Mouse (Mus musculus): Measurements from ENCODE around the gene Zfp418. TPM values are rescaled to one million over a fixed set of nuclear protein-coding genes. Genes with fewer than 3 reads are reported as not detected.
A peak's percentile ranks its signal among the peaks of the same experiment; 100 is the strongest.
"Not testable (repeated sequence)": the region's sequence is repeated elsewhere in the genome, so short reads cannot be mapped to it uniquely, and the experiment has no call there.

The Zfp418 gene
- 3.7 and 4.8 TPM in 2 replicates for polyA plus RNA-seq (2014; fragmentation: Nextera tagmentation; extraction: Ambion mirVana)

DNA sequence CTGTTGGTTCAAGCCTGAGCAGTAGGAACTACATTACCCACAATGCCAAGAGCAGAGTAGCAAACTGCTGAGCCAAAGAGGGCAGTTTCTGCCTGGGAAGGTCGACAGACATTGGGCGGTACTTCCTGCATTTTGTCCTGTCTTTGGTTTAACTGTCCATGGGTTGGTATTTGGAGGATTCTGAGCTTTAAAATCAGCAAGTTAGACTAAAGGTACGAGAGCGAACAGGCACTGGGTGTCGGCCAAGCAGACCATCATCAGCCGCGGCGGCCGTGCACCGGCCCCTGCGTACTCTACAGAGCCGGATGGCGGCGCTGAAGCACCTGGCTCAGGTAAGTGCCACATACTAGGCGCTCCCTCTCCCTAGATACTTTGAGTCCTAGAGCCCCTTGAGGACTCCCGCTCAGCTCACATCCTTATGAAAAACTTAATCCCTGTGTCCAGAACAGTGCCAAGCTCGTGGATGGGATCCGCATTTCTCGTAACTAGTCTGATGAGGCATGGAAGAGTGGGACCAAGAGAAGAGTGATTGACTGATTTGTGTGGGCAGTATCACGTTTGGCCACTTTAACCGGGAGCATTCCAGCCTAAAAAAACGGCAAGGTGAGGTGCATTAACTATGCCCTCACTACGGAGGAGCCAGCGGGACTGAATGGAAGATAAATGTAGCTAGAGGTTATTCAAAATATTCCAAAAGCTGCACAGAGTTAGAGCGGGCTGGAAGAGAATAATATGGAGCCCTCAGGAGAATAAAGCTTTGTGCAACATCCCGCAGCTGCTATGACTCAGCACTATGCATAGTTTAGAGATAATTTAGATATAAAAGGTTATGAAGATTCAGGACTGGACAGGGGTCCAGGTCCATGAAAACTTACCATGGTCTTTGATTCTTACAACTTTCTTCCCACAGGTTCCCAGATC, at the start of gene Zfp418:
Gene Zfp418 (plus strand): TSS at position 104 of the 921 bp plus-strand sequence.
- Histone ChIP-seq H3K4me3 (ENCODE audit: low read depth, low read length) (peak within 1 kb of the TSS; percentile 70), H3K4me1 (ENCODE audit: control insufficient read depth, insufficient read depth, low read length) (no peaks in the 10 kb centered on the region), H3K4me2 (replicated peaks; ENCODE audit: low read depth, low read length) (peak within 1 kb of the TSS; percentile 68), H3K9ac (replicated peaks; ENCODE audit: low read depth, low read length) (peak within 1 kb of the TSS; percentile 61), H3K9me3 (ENCODE audit: control insufficient read depth, low read depth, low read length) (no peaks in the 10 kb centered on the region), H3K27ac (ENCODE audit: low read length) (no peak within 1 kb of the TSS), H3K36me3 (ENCODE audit: control insufficient read depth, insufficient read depth, low read length) (peaks cover 7% of the 10 kb centered on the region; the same call in 1 of the 2 replicates), H3K27me3 (ENCODE audit: control insufficient read depth, insufficient read depth, low read length) (no peaks in the 10 kb centered on the region)
- ATAC-seq (ENCODE audit: insufficient number of reproducible peaks, insufficient read depth, low FRiP score, low read depth) = peak; percentile 96
- 1% methylated on average over 26 of the region's 26 CpGs for WGBS

DNA sequence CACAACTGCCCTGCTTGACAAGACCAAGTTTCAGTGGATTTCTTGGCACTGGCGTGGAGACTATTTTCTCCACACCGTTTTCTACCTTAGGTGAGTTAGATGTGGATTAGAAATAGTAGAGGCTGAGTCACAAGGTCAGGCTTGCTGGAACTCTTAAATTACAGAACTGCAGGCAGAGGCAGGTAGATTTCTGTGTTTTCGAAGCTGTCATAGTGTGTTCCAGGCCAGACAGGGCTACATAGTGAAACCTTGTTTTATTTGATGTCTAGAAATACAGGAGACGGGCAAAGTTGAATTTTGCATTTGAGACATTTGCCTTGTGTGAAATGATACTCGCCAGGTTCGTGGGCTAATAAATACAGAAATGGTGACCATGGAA, 49.5 kb upstream of the Zfp418 start:
- ATAC-seq (ENCODE audit: insufficient number of reproducible peaks, insufficient read depth, low FRiP score, low read depth) = no peak
- Histone ChIP-seq H3K4me3 (ENCODE audit: low read depth, low read length) (peak overlapping the region; percentile 59), H3K4me1 (ENCODE audit: control insufficient read depth, insufficient read depth, low read length) (no peaks in the 10 kb centered on the region), H3K9ac (replicated peaks; ENCODE audit: low read depth, low read length) (no peak overlapping the region), H3K27me3 (ENCODE audit: control insufficient read depth, insufficient read depth, low read length) (no peaks in the 10 kb centered on the region), H3K27ac (ENCODE audit: low read length) (no peak overlapping the region), H3K9me3 (ENCODE audit: control insufficient read depth, low read depth, low read length) (no peaks in the 10 kb centered on the region), H3K4me2 (replicated peaks; ENCODE audit: low read depth, low read length) (peak overlapping the region; percentile 51), H3K36me3 (ENCODE audit: control insufficient read depth, insufficient read depth, low read length) (peaks cover 3% of the 10 kb centered on the region; the same call in 1 of the 2 replicates)
- 44% methylated on average over 6 of the region's 6 CpGs for WGBS

DNA sequence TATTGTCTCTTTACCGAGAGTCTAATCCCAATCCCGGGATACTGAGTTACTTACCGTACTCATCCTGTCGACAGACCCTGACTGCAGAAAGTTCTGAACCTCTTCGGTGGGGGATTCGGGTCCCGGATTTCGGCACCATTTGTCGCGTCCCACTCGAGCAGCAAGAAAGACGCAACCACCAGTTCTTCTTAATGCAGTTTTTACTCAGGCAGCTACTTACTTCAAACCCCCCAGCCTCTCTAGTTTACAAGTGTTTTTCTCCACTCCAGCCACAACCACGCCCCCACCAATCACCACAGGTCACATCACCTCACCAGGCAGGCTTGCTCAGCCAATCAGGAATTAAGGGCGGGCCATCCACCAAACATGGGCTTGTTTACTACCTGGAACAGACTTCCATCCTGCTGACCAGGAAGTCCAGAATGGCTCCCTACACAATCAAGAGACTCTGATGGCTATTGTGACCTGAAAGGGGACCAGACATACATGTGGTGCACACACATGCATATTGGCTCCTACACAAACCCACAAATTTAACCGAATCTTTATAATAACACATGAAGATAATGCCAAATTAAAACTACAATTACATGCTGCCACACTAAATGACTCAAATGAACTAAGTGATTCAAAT, 40.5 kb upstream of the Zfp418 start:
- H3K9me3 ChIP-seq (ENCODE audit: control insufficient read depth, low read depth, low read length); H3K4me2 ChIP-seq (replicated peaks; ENCODE audit: low read depth, low read length); H3K27ac ChIP-seq (ENCODE audit: low read length); H3K36me3 ChIP-seq (ENCODE audit: control insufficient read depth, insufficient read depth, low read length); H3K4me3 ChIP-seq (ENCODE audit: low read depth, low read length); H3K27me3 ChIP-seq (ENCODE audit: control insufficient read depth, insufficient read depth, low read length); H3K4me1 ChIP-seq (ENCODE audit: control insufficient read depth, insufficient read depth, low read length); ATAC-seq (ENCODE audit: insufficient number of reproducible peaks, insufficient read depth, low FRiP score, low read depth); H3K9ac ChIP-seq (replicated peaks; ENCODE audit: low read depth, low read length): not testable (repeated sequence)
- WGBS = 93% methylated on average over 14 of the region's 15 CpGs

DNA sequence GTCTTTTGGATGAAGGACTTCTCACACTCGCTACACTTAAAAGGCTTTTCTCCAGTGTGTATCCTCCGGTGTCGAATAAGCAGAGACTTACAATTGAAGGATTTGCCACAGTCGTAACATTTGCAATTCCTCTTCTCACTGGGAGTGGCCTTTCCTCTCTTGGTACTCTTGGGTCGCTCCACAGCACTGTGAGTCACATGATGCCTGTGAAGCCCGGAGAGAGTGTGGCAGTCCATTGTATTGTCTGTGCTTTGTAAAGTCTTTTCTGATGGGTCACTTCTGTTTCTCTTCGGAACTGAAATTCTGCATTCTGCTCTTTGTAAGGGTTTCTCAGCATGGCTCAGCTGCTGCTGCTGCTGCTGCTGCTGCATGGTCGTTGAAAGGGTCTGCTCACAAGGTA, 38.4 kb upstream of the Zfp418 start:
- Histone ChIP-seq H3K9me3 (ENCODE audit: control insufficient read depth, low read depth, low read length) (no peaks in the 10 kb centered on the region), H3K27ac (ENCODE audit: low read length) (no peak overlapping the region), H3K9ac (replicated peaks; ENCODE audit: low read depth, low read length) (no peak overlapping the region), H3K36me3 (ENCODE audit: control insufficient read depth, insufficient read depth, low read length) (no peaks in the 10 kb centered on the region), H3K27me3 (ENCODE audit: control insufficient read depth, insufficient read depth, low read length) (no peaks in the 10 kb centered on the region), H3K4me3 (ENCODE audit: low read depth, low read length) (no peak overlapping the region), H3K4me1 (ENCODE audit: control insufficient read depth, insufficient read depth, low read length) (no peaks in the 10 kb centered on the region), H3K4me2 (replicated peaks; ENCODE audit: low read depth, low read length) (no peak overlapping the region)
- ATAC-seq (ENCODE audit: insufficient number of reproducible peaks, insufficient read depth, low FRiP score, low read depth) = no peak
- WGBS = 78% methylated on average over 8 of the region's 8 CpGs

DNA sequence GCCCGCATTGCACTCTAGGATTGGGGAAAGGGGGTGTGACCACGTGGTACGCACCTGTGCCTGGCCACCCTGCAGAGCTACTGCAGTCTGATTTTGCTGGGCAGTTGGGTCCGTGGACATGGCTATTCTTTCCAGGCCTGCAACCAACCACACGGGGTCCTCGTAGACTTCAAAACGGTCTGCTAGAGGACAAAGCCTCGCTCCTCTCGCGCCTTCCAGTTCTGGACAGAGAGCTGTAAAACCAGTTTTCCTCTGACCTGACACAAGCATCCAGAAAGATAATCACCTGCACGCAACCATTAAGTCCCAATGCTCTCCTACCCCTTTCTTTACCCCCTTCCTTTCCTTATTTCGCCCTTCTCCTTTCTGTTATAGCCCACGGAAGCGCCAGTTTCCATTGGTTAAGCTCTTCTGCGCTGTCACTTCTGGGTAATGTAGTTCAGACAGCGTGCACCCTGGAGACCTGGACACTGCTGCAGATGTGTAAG, 34.7 kb upstream of the Zfp418 start, which contains the start of gene Zfp773:
Gene Zfp773 (minus strand): TSS at position 377 of the 488 bp plus-strand sequence.
- Histone ChIP-seq H3K4me1 (ENCODE audit: control insufficient read depth, insufficient read depth, low read length) (no peaks in the 10 kb centered on the region), H3K27ac (ENCODE audit: low read length) (no peak within 1 kb of the TSS), H3K9me3 (ENCODE audit: control insufficient read depth, low read depth, low read length) (no peaks in the 10 kb centered on the region), H3K4me3 (ENCODE audit: low read depth, low read length) (peak within 1 kb of the TSS; percentile 41), H3K4me2 (replicated peaks; ENCODE audit: low read depth, low read length) (peak within 1 kb of the TSS; percentile 50), H3K9ac (replicated peaks; ENCODE audit: low read depth, low read length) (peak within 1 kb of the TSS; percentile 28; the same call in 1 of the 2 replicates), H3K27me3 (ENCODE audit: control insufficient read depth, insufficient read depth, low read length) (no peaks in the 10 kb centered on the region), H3K36me3 (ENCODE audit: control insufficient read depth, insufficient read depth, low read length) (no peaks in the 10 kb centered on the region)
- ATAC-seq (ENCODE audit: insufficient number of reproducible peaks, insufficient read depth, low FRiP score, low read depth) = peak; percentile 95
- WGBS = 7% methylated on average over 16 of the region's 16 CpGs

DNA sequence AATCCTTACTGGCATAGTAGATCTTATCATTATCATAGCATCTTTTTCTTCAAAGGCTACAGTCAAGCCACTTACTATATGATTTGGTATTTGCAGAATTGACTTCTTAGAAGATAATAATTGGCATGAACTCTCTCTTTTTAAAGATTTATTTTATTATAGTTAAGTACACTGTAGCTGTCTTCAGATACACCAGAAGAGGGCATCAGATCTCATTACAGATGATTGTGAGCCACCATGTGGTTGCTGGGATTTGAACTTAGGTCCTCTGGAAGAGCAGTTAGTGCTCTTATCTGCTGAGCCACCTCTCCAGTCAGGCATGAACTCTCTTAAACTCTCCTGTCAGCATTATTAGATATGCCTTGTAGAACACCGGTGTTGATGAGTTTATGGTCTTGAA, 26.9 kb upstream of the Zfp418 start:
- 82% methylated on average over 1 of the region's 1 CpGs for WGBS
- no peaks in the 10 kb centered on the region for H3K27me3 ChIP-seq (ENCODE audit: control insufficient read depth, insufficient read depth, low read length)
- H3K4me2 ChIP-seq (replicated peaks; ENCODE audit: low read depth, low read length) = no peak overlapping the region
- H3K4me1 ChIP-seq (ENCODE audit: control insufficient read depth, insufficient read depth, low read length) = no peaks in the 10 kb centered on the region
- no peak overlapping the region for H3K27ac ChIP-seq (ENCODE audit: low read length)
- H3K36me3 ChIP-seq (ENCODE audit: control insufficient read depth, insufficient read depth, low read length) = no peaks in the 10 kb centered on the region
- no peak for ATAC-seq (ENCODE audit: insufficient number of reproducible peaks, insufficient read depth, low FRiP score, low read depth)
- no peaks in the 10 kb centered on the region for H3K9me3 ChIP-seq (ENCODE audit: control insufficient read depth, low read depth, low read length)
- no peak overlapping the region for H3K9ac ChIP-seq (replicated peaks; ENCODE audit: low read depth, low read length)
- no peak overlapping the region for H3K4me3 ChIP-seq (ENCODE audit: low read depth, low read length)

DNA sequence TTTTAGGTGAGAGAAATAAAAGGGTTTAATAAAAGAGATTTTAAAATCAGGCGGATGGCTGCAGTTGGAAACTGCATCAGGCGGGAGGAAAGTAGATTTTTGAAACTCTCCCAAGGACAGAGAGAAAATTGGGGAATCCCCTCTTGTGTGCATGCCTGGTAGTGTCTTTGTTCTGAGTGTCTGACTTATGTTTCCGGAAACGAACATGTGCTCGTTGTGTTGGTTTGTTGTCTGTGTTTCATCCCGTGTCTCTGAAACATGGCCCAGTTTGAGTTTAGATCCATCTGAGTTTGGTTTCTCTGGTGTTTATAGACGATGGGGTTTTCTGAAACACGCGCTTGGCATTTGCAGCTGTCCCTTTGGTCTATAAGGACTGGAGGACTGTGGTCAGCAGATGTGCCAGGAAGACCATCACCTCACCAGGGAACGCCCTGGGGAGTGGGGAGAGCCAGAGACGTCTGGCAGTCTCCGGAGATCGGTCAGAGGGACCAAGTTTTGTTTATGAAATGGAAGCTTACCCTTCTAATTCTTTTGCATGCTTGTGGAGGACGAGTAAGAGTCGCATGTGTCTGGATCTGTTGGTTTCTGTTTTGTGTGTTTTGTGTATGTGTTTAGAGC, 25.0 kb upstream of the Zfp418 start:
- Histone ChIP-seq H3K4me2 (replicated peaks; ENCODE audit: low read depth, low read length) (no peak overlapping the region), H3K27me3 (ENCODE audit: control insufficient read depth, insufficient read depth, low read length) (no peaks in the 10 kb centered on the region), H3K9me3 (ENCODE audit: control insufficient read depth, low read depth, low read length) (no peaks in the 10 kb centered on the region), H3K4me1 (ENCODE audit: control insufficient read depth, insufficient read depth, low read length) (no peaks in the 10 kb centered on the region), H3K27ac (ENCODE audit: low read length) (no peak overlapping the region), H3K4me3 (ENCODE audit: low read depth, low read length) (no peak overlapping the region), H3K9ac (replicated peaks; ENCODE audit: low read depth, low read length) (no peak overlapping the region), H3K36me3 (ENCODE audit: control insufficient read depth, insufficient read depth, low read length) (no peaks in the 10 kb centered on the region)
- 90% methylated on average over 15 of the region's 15 CpGs for WGBS
- no peak for ATAC-seq (ENCODE audit: insufficient number of reproducible peaks, insufficient read depth, low FRiP score, low read depth)

DNA sequence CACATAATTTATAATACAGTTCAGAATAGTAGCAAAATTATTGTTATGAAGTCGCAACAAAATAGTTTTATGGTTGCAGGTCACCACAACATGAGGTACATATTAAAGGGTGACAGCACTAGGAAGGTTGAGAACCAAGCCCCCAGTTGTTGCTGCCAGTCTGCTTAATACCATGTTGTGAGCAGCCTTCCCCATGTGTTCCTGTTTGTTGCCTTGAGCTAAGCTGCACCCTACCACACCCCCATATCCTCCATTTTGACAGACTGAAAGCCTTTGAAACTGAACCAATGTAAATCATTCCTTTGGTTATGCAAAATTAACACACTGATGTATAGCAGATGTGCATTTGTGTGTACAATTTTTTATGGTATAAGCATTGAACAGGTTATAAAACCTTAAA, 14.8 kb downstream of the Zfp418 start:
- no peak overlapping the region for H3K9ac ChIP-seq (replicated peaks; ENCODE audit: low read depth, low read length)
- H3K27ac ChIP-seq (ENCODE audit: low read length) = no peak overlapping the region
- no peaks in the 10 kb centered on the region for H3K4me1 ChIP-seq (ENCODE audit: control insufficient read depth, insufficient read depth, low read length)
- H3K36me3 ChIP-seq (ENCODE audit: control insufficient read depth, insufficient read depth, low read length) = peaks cover 20% of the 10 kb centered on the region; the same call in 1 of the 2 replicates
- H3K27me3 ChIP-seq (ENCODE audit: control insufficient read depth, insufficient read depth, low read length) = no peaks in the 10 kb centered on the region
- H3K9me3 ChIP-seq (ENCODE audit: control insufficient read depth, low read depth, low read length) = no peaks in the 10 kb centered on the region
- ATAC-seq (ENCODE audit: insufficient number of reproducible peaks, insufficient read depth, low FRiP score, low read depth) = no peak
- H3K4me2 ChIP-seq (replicated peaks; ENCODE audit: low read depth, low read length) = no peak overlapping the region
- 93% methylated on average over 1 of the region's 1 CpGs for WGBS
- H3K4me3 ChIP-seq (ENCODE audit: low read depth, low read length) = no peak overlapping the region

All from stomach, embryonic 14.5 days (tissue).